Mouse (Mus musculus) thymus, postnatal 14 days (tissue): ENCODE results near the gene Il1a.
A peak's percentile ranks its signal among the peaks of the same experiment; 100 is the strongest.

ENCODE experiments used
- DNase-seq: peaks from one replicate; pipeline ENCODE4 v3.0.0; 2021

The Il1a gene

DNA sequence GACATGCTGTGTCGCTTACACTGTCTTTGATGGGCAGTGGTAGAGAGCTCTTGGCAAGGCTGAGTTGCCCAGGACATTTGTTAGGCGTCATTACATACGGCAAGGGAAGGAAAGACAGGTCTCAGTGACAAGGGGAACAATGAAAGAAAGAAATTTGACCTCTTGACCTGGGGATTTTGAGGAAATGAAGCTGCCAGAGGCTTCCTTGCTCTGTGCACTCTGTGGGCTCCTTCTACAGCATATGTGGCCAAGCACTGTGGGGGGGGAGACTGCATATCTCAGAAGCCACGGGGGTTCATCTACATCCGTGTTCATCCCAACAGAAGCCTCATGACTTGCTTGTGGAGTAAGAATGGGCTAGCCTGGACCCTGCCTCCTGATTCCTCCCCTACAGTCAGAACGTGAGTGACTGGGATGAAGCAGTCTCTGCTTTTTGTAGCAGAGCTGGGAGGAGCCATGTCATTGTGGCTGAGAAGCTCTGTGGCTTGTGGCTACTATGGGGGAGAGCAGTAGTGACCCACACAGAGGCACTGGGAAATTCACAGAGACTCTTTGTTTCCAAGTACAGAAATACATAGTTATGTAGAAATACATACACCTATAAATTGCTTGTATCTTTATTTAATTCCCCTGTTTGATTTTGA, 48.5 kb downstream of the Il1a start:
- DNase-seq = no peak

DNA sequence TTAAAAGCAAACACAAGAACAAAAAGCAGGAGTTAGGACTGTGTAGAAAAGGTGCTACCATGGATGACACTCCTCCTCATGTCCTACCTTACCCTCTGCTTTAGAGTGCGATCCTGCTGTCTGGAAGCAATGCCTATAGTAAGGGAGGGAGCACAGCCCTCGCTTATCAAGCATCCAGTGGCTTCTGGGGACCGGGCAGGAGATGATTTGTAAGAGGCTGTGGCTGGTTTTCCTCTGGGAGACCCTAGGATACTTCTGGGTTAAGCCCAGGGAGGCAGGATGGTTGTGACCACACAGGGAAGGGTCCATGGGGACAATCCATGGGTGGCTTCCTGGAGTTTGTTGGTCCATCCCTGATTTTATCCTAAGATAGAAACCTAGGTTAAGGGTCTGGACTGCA, 49.1 kb downstream of the Il1a start:
- DNase-seq = no peak

GRCm38 (mm10) chr2:129258475-129259211, 51.1 kb downstream of the Il1a start:
- DNase-seq = peak; percentile 82

- DNase-seq = no peak
Measured at GRCm38 (mm10) chr2:129258056-129258455, 51.7 kb downstream of the Il1a start.

- no peak for DNase-seq
Measured at GRCm38 (mm10) chr2:129256006-129256405, 53.8 kb downstream of the Il1a start.

DNA sequence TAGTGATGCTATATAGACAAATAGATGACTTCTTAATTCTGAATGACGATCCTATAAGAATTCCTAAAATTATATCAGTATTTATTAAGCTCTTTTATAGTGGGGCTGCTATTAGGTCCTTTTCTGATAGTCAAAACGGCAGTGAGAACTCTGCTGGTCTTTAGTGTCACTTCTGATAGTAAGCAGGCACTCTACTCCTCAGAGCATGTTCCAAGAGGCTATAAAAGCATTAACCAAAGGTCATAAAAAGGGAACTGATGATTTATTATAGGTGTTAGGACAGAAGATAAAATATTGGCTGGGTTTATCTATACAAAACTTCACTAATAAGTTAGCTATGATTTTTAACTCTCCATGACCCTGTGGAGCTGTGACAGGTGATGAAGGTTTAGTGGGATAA, 55.7 kb downstream of the Il1a start:
- DNase-seq = no peak

- no peak for DNase-seq
Measured at GRCm38 (mm10) chr2:129253631-129253970, 56.2 kb downstream of the Il1a start.

- DNase-seq = no peak
Measured at GRCm38 (mm10) chr2:129252836-129253630, 56.7 kb downstream of the Il1a start.
